Mouse (Mus musculus) cortical plate, adult 2 months (tissue): Measurements from ENCODE around the gene Jmjd6. TPM values are rescaled to one million over a fixed set of nuclear protein-coding genes. Genes with fewer than 3 reads are reported as not detected.

Experiments used
- H3K27ac ChIP-seq: fragments of 200-500 bp; 2 replicates; pipeline ENCODE4 v1.5.1; 2012; ENCODE audit warnings: low read length, control low read depth, inconsistent platforms; ENCODE audit not compliant: insufficient read depth
- H3K4me1 ChIP-seq: fragments of 200-500 bp; 2 replicates; pipeline ENCODE4 v1.6.1; 2011; ENCODE audit warnings: low read length; ENCODE audit not compliant: control insufficient read depth, insufficient read depth
- H3K4me3 ChIP-seq: fragments of 200-500 bp; 2 replicates; pipeline ENCODE4 v1.5.1; 2011; ENCODE audit warnings: mild to moderate bottlenecking, low read length, control low read depth; ENCODE audit not compliant: insufficient read depth
- CTCF ChIP-seq: fragments of 200-500 bp; IDR thresholded peaks from 2 replicates; pipeline ENCODE4 v1.5.1; 2011; ENCODE audit warnings: mild to moderate bottlenecking, control low read depth, low read length; ENCODE audit not compliant: insufficient read depth; ENCODE audit errors: extremely low read depth
- POLR2A ChIP-seq: fragments of 200-500 bp; IDR thresholded peaks from 2 replicates; pipeline ENCODE4 v1.6.1; 2011; ENCODE audit warnings: mild to moderate bottlenecking, low read length, control low read depth; ENCODE audit not compliant: insufficient read depth; ENCODE audit errors: extremely low read depth
- polyA plus RNA-seq: library from polyadenylated mRNA; depleted of rRNA; stranded (reverse); fragments of >200 nt; gene quantifications from 2 replicates; pipeline ENCODE4 v1.2.3, GENCODE M21; 2012

The Jmjd6 gene
- polyA plus RNA-seq, 1 experiment, result 24.3 TPM

- no peak overlapping the region for H3K4me3 ChIP-seq
- TF ChIP-seq CTCF (no peak), POLR2A (no peak)
- H3K27ac ChIP-seq, result no peak overlapping the region
- peaks cover 7% of the 10 kb centered on the region; the same call in 1 of the 2 replicates for H3K4me1 ChIP-seq
Observed at GRCm38 (mm10) chr11:116846593-116847181, 3.4 kb upstream of the Jmjd6 start.

- Histone ChIP-seq H3K4me1 (peaks cover 5% of the 10 kb centered on the region; the same call in 1 of the 2 replicates), H3K27ac (peak overlapping the region; percentile 93), H3K4me3 (peak overlapping the region; percentile 87)
- no peak for TF ChIP-seq POLR2A
- TF ChIP-seq CTCF, result no peak
Observed at GRCm38 (mm10) chr11:116842531-116843260, 553 bp downstream of the Jmjd6 start.

GRCm38 (mm10) chr11:116840748-116841147, 2.5 kb downstream of the Jmjd6 start:
- H3K4me3 ChIP-seq, result no peak overlapping the region

GRCm38 (mm10) chr11:116839601-116840000, 3.6 kb downstream of the Jmjd6 start:
- no peak overlapping the region for H3K27ac ChIP-seq
- TF ChIP-seq POLR2A (no peak), CTCF (no peak)
- peaks cover 6% of the 10 kb centered on the region; the same call in 1 of the 2 replicates for H3K4me1 ChIP-seq
- no peak overlapping the region for H3K4me3 ChIP-seq

More at GRCm38 (mm10) chr11:116840748-116841147, 2.5 kb downstream of the Jmjd6 start:
- Histone ChIP-seq H3K27ac (no peak overlapping the region), H3K4me1 (peaks cover 6% of the 10 kb centered on the region; the same call in 1 of the 2 replicates)
- TF ChIP-seq POLR2A (no peak), CTCF (no peak)

- TF ChIP-seq POLR2A (no peak), CTCF (no peak)
- H3K4me3 ChIP-seq, result no peak overlapping the region
- peaks cover 3% of the 10 kb centered on the region; the same call in 1 of the 2 replicates for H3K4me1 ChIP-seq
- no peak overlapping the region for H3K27ac ChIP-seq
Observed at GRCm38 (mm10) chr11:116838936-116839335, 4.3 kb downstream of the Jmjd6 start.

GRCm38 (mm10) chr11:116837441-116837840, 5.8 kb downstream of the Jmjd6 start:
- H3K4me3 ChIP-seq, result no peak overlapping the region
- TF ChIP-seq CTCF (no peak), POLR2A (no peak)
- H3K27ac ChIP-seq, result no peak overlapping the region
- H3K4me1 ChIP-seq, result peaks cover 3% of the 10 kb centered on the region; the same call in 1 of the 2 replicates

GRCm38 (mm10) chr11:116836283-116836682, 7.0 kb downstream of the Jmjd6 start:
- Histone ChIP-seq H3K27ac (no peak overlapping the region), H3K4me1 (0 out of 2 replicates have a peak, but pooled peaks cover 1% of the 10 kb centered on the region), H3K4me3 (no peak overlapping the region)
- TF ChIP-seq POLR2A (no peak), CTCF (no peak)

- Histone ChIP-seq H3K4me1 (0 out of 2 replicates have a peak, but pooled peaks cover 1% of the 10 kb centered on the region), H3K27ac (no peak overlapping the region), H3K4me3 (no peak overlapping the region)
- no peak for TF ChIP-seq POLR2A
Observed at GRCm38 (mm10) chr11:116834954-116835353, 8.3 kb downstream of the Jmjd6 start.

- Histone ChIP-seq H3K27ac (no peak overlapping the region), H3K4me3 (no peak overlapping the region)
Observed at GRCm38 (mm10) chr11:116832172-116832685, 11.0 kb downstream of the Jmjd6 start.

More at GRCm38 (mm10) chr11:116832172-116832685, 11.0 kb downstream of the Jmjd6 start:
- H3K4me1 ChIP-seq, result 0 out of 2 replicates have a peak, but pooled peaks cover 1% of the 10 kb centered on the region
- TF ChIP-seq POLR2A (no peak), CTCF (no peak)
